Mouse (Mus musculus) lung, postnatal 4 days (tissue): ENCODE results near the gene Nsun6.

Experiments
- DNase-seq, 2 experiments: peaks; one replicate each; pipeline ENCODE4 v3.0.0; 2021

The Nsun6 gene

GRCm38 (mm10) chr2:14989350-14989749, 65.5 kb downstream of the Nsun6 start:
- no peak for DNase-seq

- no peak for DNase-seq
Observed at GRCm38 (mm10) chr2:14988451-14988850, 66.4 kb downstream of the Nsun6 start.

DNA sequence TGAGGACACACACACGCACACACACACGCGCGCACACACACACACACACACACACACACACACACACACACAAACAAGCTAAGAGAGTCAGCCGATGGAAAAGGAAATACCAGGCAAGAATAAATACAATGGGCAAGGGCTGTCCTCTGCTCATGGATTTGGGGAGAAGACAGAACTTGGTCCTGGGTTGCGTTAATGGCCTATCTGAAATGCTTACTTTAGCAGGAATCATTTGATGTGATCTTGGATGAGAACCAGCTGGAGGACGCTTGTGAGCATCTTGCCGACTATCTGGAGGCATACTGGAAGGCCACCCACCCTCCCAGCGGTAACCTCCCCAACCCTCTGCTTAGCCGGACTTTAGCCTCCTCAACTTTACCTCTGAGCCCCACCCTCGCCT, 70.8 kb downstream of the Nsun6 start:
- no peak for DNase-seq

GRCm38 (mm10) chr2:14961493-14961892, 93.4 kb downstream of the Nsun6 start:
- no peak for DNase-seq

DNA sequence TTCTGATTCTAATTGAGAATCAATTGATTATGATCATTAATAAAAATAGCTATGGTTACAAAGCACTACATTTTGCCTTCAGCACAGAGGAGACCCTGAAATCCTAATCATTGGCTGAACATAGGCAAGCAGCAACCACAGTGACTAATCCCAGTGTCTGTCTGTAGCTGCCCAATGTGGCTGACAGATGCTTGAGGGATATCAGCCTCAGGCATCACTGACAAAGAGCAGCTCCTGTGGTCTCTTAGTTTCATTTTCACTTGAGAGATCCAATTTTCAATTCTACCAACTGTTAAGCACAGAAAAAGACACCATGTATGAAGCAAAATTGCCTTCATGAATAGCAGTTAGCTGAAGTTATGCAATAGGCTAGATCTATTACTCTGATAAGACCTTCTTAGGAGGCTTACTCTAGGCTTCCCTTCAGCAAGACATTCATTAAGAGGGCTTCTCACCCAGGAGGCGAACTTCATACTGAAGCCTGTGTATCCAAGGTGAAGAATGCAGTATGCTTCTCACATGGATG, 93.8 kb downstream of the Nsun6 start:
- no peak for DNase-seq

GRCm38 (mm10) chr2:14953090-14953489, 101.8 kb downstream of the Nsun6 start:
- DNase-seq, result no peak
